Mouse (Mus musculus) gastrocnemius, adult 8-10 months (tissue): Measurements from ENCODE around the gene A030005K14Rik. TPM values are rescaled to one million over a fixed set of nuclear protein-coding genes. Genes with fewer than 3 reads are reported as not detected.

Experiments
- DNase-seq, 2 experiments: peaks; one replicate each; pipeline ENCODE4 v3.0.0; 2022; ENCODE audit warnings: low spot score in 2 of 2
- total RNA-seq, 4 experiments: library from RNA; stranded (reverse); gene quantifications; 2 replicates each; pipeline ENCODE4 v1.2.4; 2022

The A030005K14Rik gene
- total RNA-seq, 4 experiments from 2014 or later, result not detected

GRCm38 (mm10) chr1:83036892-83037667, 22.1 kb downstream of the A030005K14Rik start:
- DNase-seq, result no peak

GRCm38 (mm10) chr1:83034509-83034908, 24.7 kb downstream of the A030005K14Rik start:
- DNase-seq, result no peak

- no peak for DNase-seq
Measured at GRCm38 (mm10) chr1:83032508-83032907, 26.7 kb downstream of the A030005K14Rik start.

- DNase-seq, result no peak
Measured at GRCm38 (mm10) chr1:83031950-83032349, 27.2 kb downstream of the A030005K14Rik start.

GRCm38 (mm10) chr1:83016556-83016955, 42.6 kb downstream of the A030005K14Rik start:
- DNase-seq, result no peak

- DNase-seq, result no peak
Measured at GRCm38 (mm10) chr1:83015329-83015879, 43.8 kb downstream of the A030005K14Rik start.

- no peak for DNase-seq
Measured at GRCm38 (mm10) chr1:83014477-83014876, 44.7 kb downstream of the A030005K14Rik start.

Other genes starting within 250 kb of the A030005K14Rik start
- gene Agfg1, start 219.9 kb downstream of the A030005K14Rik start, total RNA-seq, result 10 to 100 TPM; 22.0 to 24.1 (median 23.1) TPM
- not detected for gene A030005L19Rik, start 146.1 kb downstream of the A030005K14Rik start, total RNA-seq
- not detected for gene A030014E15Rik, start 134.5 kb downstream of the A030005K14Rik start, total RNA-seq
- not detected for gene Gm6217, start 128.0 kb downstream of the A030005K14Rik start, total RNA-seq
- gene A030003K21Rik, start 116.0 kb downstream of the A030005K14Rik start, total RNA-seq, result not detected
- gene Gm7544, start 103.4 kb downstream of the A030005K14Rik start, total RNA-seq, result not detected
- not detected for gene Gm47955, start 99.1 kb downstream of the A030005K14Rik start, total RNA-seq
- not detected for gene Gm47959, start 58.8 kb downstream of the A030005K14Rik start, total RNA-seq
- under 1 TPM in 1 of 4 experiments, not detected in 3; 0.27 TPM for gene Slc19a3, start 20.9 kb downstream of the A030005K14Rik start, total RNA-seq
- gene Krtap28-10, start 16.9 kb downstream of the A030005K14Rik start, total RNA-seq, result not detected
- gene Gm47969, start 14.4 kb downstream of the A030005K14Rik start, total RNA-seq, result not detected
- gene Krtap28-13, start 1.6 kb upstream of the A030005K14Rik start, total RNA-seq, result not detected
- not detected for gene Ccl20, start 57.4 kb upstream of the A030005K14Rik start, total RNA-seq
- gene Daw1, start 100.4 kb upstream of the A030005K14Rik start, total RNA-seq, result not detected